Mouse (Mus musculus) retina, postnatal 1 day (tissue): ENCODE measurements at regions not wholly inside any gene's neighbourhood (a gene's known extent, or its start where the extent isn't known, plus 50 kb on each side); places are given as distances from the start of the nearest gene placed in this dataset.

Experiments used
- DNase-seq: peaks from one replicate; pipeline ENCODE4 v3.0.0-alpha.2; 2012

DNA sequence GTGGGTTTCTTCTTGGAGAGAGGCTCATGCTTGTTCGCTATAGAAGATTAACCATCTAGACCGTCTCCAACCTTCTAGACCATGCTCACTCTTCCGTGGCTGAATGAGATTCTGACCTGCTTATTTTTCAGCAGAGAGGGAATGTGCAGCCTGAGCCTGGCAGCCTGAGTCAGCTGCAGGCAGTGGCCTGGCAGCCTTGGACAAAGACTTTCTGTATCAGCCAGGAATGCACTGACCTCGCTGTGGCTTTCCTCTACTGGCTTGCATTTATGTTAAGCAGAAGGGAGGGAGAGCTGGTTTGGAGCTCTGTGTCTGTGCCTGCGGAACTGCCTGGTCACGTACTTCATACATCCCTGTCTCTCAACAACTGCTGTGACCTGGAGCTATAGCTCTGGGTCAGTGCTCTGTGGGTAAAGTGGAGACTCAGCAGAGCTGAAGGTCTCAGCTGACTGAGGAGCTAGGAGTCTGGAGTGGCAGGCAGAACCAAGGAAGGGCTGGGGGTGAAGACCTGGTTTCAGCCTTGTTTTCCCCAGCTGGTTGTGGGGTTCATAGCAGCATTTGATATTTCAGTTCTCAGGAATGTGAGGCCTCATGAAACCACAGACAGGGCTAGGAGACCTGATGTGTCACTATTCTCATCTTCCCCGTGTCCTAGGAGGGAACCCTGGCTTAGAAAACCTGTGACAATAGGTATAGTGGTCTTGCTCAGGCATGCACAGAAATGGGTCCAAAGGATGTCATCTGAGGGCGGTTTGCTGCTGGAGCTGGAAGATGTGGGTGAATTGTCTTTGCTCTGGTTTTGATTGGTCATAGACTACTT is 207.2 kb upstream of the Ncam1 start:
- peak; percentile 91 for DNase-seq

DNA sequence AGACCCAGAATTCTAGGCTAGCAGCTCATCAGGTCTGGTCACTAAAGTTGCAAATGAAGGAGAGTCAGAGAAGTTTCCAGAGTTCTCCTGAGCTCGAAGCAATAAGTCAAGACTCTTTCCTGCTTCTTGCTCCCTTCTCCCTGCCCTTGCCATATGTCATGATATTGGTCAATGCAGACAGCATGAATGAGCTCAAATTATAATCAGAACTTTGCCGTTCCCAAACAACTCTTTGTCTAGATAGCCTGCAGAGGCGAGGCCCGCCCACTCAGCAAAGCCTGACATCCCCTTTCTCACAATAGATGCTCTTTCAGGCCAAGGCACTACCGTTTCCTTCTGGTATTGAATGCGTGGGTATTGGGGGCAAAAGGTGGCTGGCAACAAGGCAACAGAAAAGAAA is 204.0 kb upstream of the Ncam1 start:
- no peak for DNase-seq

DNA sequence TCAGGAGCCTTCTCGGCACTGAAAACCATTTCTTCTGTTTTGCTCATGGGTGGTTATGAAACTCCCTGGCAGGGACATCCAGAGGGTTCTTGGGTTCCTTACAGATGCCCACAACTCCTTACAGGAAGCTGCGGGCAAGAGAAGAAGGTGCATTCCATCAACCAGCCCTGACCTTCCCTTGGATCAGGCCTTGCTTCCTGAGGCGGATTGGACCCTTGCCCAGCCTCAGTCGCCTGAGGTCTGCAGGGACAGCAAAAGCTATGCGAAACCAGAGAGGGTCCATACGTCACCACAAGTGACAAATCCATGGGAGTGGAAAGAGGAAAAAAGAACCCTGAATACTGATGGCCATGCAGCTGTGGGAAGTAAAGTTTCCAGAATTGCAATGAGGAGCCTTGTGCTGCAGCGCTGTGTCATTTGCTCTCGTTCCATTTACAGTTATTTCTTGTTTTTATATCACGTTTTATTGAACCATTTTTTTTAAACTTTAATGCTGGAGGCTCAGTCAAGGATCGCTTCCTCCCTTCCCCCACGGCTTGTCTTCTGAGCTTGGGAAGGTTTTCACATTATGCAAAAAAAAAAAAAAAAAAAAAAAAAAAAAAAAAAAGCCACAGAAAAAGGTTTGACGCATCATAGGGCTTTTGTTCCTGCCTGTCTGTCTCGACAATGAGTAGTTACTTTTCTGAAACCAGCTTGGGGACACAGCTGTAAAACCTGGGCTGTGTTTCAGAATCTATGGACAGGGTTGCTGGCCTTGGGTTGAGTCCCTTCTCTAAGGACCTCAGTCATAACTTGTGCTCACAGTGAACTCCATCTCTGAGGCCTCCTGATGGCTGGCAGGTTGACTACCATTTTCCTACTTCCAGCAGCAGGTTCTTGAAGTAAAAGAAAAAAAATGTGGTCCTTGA is 202.0 kb upstream of the Ncam1 start:
- DNase-seq: no peak

DNA sequence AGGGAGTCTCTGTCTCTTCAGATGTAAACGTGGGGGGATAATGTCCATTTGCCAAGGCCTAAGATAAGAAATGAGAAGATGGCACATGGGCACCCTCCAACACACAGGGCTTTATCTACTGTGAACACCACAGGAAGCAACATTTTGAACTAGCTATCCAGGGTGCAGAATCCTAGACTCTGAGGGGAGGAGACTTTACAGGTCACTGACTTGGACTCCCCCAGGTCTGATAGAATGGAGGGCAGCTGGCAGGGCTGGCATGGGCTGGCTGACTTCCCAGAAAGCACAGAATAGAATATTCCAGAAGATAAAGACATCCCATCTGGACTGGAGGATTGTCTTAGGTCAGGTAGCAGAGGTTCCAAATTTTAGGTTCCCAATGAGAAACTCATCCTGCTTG is 201.2 kb upstream of the Ncam1 start:
- no peak for DNase-seq

DNA sequence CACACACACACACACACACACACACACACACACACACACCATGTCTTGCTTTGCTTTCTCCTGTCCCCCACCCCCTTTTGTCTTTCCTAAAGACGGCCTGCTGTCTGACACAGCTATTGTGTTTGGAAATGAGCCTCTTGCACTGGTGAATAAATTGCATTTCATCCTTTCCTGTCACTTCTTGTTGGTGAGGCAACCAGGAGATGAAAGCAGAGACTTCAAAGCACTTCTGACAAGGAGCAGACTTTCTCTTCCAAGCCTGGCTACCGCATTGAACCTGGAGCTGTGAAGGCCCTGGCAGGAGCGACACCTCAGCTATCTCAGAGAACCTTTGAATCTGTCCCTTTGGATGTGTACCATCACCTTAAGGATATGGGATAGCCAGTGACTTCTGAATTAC is 199.4 kb upstream of the Ncam1 start:
- peak; percentile 69 for DNase-seq

DNA sequence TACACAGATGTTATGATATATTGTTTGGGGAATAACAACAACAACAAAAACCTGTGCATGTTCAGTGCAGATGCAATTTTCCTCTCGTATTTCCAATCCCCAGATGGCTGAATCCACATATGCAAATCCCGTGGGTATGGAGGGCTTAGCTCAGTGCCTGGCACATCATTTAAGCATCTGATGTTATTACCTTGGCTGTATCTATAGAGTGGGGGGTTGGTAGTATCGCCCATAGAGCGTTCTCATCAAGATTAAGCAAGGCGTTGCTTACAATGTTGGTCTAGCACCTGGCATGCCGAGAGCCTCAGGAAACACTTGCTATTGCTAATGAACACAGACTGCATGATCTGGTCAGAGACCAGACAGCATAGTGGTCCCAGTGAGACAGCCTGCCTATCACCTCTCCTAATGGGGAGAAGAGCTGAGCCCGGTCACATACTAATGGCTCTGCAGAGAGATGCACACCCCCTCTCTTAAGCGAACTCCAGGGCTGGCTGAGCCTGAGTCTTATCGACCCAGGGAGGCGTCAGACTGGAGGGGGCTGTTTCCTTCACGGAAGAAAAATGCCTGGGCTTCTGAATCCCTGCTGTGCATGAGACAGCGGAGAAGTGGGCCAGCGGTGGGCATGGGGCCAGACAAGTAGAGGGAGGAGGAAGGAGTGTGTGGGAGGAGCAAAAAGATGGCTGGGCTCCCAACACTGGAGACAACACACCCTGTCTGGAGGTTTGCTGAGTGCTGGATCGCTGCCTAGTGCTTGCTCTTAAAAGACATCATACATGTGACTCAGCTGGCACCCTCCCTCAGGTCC is 190.9 kb upstream of the Ncam1 start:
- DNase-seq: peak; percentile 87

DNA sequence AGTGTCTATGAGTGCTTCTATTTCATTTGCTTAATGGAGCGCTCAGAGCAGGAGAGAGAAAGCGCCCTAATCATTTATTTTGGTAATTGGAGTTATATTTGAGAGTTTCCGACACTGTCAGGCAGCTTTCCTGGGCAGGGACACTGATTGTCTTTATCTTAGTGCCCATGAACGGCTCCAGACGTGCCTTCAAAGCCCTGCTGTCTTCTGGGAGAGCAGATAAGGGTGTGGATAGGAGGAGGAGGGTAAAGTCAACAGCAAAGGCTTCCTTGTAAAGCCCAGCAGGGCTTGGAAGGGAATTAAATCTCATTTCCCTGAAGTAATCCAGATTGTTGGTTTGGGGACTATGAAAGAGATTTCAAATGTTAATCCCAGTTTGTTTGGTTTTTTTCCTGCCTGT is 189.3 kb upstream of the Ncam1 start:
- no peak for DNase-seq

DNA sequence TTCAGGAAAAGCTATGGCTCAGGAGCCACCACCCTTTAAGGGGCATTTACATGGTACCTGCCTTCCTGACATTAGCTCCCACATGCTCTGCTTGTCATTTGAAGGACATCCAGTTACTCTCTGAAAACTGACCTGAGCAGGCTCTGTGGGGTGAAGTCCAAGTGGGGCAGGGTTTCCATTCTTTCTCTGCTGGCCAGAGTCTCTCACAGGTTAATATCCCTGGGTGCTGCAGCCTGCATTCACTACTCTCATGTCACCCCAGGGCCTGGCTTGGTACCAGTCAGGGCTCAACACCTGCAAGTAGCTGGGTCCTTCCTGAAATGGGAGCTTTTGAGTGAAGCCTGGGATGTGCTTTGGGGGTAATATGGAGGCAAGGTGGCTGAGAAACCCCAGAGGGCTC is 188.8 kb upstream of the Ncam1 start:
- DNase-seq: no peak

DNA sequence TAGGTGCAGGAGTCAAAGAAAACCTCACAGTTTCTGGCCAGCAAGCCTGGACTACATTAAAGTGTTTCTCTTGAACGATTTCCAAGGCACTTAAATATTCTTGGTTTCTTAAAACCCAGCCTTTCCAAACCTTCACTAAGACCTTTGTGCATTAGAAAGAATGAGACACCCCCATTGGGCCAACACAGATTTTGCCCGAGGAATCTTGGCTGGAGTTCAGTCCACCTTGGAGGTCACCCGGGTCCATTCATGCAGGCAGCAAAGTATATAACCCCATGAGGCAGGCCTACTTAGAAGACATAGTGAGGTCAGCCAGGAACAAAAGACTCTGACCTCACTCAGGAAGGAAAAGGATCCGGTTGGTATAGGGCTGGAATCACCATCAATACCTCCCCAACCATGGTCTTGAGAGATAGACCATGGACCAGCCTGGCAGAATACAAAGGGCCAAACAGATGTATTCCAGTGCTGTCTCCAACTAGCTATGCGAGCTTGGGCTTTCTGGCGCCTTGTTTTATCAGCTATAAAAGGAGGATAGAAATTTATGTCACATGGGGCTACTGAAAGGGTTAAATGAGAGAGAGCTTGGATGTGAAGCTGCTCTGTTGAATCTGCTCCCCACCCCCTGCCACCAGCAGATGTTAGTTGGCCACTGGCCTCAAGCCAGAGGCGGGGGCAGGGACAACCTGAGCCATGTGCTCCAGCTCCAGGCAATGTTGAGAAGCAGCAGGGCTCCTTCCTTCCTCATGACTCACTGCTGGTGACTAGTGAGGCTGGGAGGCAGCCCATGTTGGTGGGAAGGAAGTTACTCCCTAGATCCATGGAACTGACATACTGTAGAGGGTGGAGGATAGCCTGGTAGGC is 181.9 kb upstream of the Ncam1 start:
- peak; percentile 78 for DNase-seq

DNA sequence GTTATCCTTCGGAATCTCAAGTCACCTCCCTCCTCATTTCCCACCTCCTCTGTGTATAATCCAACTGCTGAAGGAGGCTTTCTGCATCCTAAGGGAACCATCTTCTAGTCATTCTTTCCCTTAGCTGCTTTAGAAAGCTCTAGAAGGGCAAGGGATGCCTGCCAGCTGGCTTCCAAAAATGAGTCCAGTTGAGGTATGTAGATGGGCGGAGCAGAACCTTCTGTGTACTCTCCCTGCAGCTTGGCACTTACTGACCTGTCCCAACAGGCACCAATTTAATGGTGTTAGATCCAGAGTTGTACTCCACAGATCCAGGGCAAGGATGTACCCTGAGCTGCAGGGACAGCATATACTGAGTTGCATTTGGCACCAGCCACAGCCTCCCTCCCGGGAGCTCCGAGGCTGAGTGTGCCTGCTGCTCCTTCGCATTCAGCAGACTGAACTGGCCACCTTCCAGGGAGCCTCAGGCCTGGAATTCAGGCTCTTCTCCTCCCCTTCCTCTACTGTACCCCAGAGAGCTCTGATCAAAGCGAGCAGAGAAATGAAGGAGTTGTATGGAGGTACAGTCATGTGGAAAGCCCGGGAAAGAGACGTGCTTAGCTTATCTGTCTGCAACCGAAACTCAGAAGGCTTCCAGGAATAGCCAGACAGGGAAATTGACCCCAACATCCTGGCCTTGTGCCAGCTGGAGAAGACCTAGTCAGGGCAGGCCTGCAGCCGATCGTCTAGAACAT is 177.4 kb upstream of the Ncam1 start:
- DNase-seq: peak; percentile 50

DNA sequence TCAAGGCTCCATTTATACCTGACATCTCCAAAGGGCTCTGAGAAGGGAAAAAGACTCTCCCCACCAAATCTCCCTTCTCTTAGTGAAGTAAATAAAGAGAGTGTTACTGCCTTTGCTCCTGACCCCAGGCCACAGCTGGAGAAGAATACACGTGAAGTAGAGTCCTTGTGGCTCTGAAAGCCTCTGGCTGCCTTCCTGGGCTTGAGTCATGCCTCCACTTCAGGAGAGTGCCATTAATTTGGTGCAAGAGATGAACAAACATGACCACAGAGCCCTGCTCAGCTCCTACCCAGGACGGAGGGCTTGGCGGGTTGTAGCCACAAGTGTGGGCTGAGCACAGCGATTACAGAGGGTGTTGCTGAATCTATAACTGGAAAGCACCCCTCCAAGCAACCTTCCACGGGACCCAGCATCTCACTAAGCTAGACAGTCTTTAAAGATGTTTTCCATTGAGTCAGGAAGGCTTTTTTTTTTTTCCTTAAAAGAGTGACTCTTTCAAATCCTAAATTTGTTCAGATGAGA is 175.3 kb upstream of the Ncam1 start:
- DNase-seq: no peak

DNA sequence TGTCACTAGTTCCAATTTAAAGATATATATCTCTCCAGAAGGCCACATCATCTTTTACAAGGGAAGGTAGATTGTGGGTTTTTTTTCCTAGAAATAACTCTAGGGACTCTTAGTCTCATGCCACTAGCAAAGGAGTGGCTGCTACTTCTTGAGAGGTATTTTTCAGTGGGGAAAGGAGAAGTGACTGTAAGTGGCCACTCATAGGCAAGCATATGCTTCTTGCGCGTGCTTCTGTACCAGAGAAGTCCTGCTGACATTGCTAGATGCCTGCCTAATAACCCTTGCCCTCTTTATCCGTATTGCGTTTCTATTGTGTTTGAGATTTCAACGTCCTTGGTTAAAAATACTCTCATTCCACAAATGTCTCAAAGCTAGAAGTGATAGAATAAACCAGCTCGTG is 170.7 kb upstream of the Ncam1 start:
- DNase-seq: no peak

DNA sequence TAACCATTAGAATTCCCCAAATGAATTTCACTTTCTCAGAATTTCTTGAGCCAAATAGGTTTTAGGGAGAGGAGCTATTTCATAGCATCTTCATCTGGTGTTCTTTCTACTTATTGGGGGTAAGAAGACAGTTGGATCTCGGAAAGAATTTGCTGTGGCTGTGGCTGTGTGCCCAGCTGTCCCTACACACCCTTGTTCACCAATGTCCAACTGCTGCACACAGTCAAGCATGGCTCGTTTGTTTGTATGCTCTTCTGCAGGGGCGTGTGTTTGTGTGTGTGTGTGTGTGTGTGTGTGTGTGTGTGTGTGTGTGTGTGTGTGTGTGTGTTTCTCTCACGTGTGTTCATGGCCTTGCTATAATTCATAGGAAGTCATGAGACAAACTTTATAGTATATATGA is 165.9 kb upstream of the Ncam1 start:
- DNase-seq: no peak

DNA sequence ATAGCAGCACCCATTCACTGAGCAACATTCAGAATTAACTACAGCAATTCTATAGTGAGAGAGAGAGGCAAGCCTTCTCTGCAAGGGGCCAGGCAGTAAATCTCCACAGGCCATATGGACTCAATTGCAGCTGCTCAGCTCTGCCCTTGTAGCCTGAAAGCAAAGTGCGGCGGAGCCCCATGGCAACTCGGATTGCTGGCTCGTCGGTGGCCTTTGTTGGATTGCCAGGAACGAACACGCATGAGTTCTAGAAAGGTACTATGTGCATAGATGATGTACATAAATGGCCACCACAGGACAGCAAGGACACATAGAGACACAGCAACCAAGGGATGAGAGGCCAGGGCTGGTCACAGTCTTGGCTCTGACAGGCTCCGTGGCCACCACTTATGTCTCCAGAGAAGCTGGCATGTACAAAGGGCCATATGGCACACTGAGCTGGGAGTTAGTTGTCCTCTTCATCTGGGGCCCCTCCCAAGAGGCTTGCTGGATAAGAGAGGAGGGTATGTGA is 163.9 kb upstream of the Ncam1 start:
- peak; percentile 74 for DNase-seq

DNA sequence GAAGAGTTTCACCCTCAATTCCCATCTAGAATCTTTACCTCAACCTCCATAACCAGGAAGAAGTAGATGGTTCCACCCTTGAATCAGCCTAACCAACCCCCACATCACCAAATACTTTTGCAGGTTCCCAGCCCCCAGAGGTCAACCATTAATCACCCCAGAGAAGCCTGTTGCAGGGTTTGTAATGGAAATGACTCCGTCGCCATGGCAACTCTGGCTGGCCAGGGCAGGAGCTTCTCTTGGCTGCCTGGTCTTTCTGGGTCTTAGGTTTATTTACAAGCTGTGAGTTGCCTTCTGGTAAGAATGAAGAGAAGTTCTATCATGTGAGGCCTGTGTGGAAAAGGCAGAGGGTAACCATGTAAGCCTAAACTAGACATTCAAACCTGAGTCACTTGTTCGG is 163.2 kb upstream of the Ncam1 start:
- peak; percentile 70 for DNase-seq

DNA sequence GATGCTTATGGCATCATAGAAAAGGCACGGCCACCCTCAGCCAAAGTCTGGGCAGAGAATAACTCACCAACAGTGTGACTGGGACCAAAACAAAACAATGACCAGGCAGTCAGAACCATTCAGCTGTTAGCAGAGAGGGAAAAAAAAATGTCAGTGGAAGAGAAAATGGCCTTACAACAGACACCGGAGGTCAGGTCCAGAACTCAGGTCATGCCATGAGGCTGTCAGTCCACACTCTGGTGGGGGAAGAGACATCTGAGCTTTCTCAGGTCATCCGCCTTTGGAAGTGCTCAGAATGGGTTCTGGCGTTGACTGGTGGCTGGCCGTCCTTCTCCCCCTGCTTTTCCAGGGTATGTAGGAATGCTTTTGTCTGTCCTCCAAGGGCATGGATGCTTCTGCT is 162.6 kb upstream of the Ncam1 start:
- DNase-seq: no peak

DNA sequence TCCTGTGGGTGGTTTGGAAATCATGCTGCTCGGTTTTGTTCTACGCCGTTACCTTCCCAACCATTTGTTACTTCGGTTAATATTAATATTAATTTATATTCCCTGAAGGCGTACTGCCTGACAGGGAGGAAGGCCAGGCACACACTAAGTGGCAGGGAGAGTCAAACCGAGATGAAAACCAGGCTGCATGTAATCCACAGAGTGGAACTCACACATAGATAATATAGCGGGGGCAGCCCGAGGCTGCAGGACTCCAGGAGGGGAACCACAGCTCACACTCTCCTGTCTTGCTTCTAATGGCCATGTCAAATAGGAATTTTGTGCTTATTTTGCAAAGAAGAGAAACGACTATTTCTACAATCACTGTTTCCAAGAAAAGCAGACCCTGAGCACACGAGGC is 161.3 kb upstream of the Ncam1 start:
- no peak for DNase-seq

DNA sequence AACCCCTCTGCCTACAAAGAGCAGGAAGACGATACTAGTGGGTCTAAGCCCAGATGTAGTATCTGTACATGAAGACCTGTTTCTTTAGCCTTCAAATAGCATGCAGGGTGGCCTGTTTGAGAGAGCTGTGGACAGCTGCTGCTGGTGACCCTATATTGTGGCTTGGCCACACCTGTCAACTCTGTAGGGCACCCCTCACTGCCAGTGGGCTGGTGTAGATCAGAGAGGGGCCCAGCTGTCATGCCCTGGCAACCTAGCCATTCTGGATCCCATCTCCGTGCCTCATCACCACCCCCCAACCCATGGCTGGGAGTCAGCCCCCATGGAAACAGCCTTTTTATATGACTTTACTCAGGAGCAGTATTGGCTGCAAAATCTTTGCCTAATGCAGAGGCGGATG is 160.2 kb upstream of the Ncam1 start:
- no peak for DNase-seq

DNA sequence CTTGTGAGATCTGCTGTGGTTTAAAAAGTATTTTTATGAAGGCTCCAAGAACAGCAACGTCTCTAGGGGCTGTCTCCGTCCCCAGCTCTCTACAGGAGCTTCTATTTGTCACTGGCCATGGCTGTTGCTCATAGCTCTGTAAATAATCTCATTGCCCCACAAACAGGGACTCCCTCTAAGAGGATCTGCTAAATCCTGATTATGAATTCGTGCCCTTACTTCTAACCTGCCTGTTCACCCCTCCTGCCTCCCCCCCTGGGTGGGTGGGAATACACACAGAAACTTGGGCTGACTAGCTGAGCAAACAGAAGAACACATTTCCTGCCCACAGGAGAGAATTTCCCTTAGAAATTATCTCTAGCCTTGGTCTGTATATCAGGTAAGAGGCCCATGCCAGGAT is 155.9 kb upstream of the Ncam1 start:
- peak; percentile 78 for DNase-seq

DNA sequence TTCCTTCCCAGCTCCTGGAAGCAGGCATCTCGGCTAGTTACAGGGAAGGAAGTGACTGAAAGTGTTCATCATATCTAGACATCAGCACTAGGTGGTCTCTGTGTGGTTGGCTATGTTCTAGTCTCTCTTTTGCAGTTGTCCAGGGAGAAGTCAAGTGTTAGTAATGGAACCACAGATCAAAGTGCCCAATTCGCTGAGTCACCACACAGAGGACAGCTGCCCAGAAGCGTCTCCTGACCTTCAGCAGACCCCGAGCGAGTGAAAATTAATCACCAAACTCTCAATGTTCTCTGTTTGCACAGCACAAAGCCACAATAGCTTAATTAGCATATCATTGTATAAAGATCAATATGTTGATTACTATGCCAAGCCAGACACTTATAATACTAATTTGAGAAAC is 151.6 kb upstream of the Ncam1 start:
- DNase-seq: no peak

DNA sequence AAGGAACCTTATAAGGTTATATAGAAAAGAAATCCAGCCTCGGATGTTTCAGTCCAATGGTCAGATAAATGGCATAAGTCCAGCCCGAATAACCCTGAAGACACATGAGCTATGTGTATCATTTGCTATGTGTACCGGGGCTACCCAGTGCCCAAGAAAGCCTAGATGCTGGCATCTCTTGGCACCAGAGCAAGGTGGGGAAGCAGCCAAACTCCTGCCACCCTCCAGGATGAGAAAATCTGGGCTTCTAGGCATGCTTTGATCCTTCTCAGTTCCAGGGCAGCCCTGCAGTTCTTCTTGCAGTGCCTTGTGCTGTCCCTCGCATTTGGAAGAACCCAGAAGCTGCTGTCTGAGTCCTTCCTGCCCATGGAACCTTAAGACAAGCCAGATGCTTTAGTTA is 149.8 kb upstream of the Ncam1 start:
- no peak for DNase-seq
